Mouse (Mus musculus) yolk sac, embryonic 10.5 days (tissue): ENCODE data around the gene Nek9.

Experiments
- DNase-seq: peaks from one replicate; pipeline ENCODE4 v3.0.0-alpha.2; 2017; ENCODE audit warnings: low spot score

Gene Nek9

DNA sequence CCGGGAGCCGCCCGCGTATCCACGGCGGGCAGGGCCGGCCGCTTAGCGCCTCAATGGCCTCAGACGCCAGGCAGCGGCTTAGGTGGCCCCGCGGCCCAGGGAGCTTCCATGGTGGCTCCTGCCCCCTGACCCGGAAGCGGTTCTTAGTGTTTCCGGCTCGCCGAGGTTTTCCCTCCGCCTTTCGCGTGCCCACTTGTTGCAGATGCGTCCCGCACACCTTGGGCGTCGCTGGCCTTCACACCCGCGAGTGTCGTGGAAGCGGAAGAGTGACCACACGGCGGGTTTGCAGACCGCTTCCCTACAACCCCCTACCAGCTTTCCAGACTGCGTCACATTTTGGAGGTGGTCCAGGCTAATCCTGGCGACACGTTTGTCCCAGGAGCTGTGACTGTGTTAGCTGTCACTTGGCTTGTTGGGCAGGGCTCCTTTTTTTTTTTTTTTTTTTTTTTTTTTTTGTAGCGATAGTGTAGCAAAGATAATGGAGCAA lies at the start of gene Nek9:
Nek9 (minus strand) TSS at position 120 of the 487 bp plus-strand sequence.
- DNase-seq: peak; percentile 93

DNA sequence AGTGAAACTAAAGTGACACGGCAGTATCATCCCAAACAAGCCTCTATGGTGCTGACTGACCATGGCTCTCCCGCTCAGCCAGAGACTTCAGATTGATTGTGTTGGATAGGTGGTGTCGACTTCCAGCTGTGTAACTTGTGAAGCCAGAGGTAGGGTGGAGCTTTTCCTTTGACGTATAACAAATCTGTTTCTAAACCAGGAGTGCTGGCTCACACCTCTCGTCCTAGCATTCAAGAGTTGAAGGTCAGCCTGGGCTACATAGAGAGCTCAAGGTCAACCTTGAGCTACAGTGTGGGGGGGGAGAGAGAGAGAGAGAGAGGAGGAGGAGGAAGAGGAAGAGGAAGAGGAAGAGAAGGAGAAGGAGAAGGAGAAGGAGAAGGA lies 46.8 kb upstream of the Nek9 start:
- DNase-seq: no peak

DNA sequence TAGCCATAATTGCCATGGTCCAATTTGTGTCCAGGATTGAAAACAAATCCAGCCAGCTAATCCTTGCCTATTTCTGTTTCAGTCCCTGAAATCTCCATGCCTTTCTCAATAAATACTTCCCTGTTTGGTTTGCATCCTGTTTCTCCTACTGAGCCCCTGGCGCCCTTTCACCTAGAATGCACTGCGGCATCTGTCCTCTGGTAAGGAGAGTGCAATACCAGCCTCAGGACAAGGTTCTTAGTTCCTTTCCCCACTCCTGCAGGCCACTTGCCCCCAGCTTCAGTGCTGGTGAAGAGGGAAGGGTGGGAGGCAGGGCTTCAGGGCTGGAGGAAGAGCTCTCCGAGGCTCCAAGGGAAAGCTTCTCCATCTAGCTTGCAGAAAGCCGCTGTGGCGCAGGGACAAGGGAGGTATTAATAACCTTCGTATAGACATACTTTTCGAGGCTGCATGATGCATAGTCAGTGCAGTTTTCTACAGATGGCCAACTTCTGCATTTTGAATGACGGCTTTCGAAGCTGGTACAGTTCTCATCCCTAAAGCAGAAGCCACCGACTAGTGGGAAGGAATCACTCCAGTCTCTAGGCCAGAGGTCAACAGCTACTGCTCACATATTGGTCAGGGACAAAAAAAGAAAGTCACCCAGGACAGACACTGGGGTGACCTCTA lies 46.3 kb upstream of the Nek9 start:
- DNase-seq: no peak

DNA sequence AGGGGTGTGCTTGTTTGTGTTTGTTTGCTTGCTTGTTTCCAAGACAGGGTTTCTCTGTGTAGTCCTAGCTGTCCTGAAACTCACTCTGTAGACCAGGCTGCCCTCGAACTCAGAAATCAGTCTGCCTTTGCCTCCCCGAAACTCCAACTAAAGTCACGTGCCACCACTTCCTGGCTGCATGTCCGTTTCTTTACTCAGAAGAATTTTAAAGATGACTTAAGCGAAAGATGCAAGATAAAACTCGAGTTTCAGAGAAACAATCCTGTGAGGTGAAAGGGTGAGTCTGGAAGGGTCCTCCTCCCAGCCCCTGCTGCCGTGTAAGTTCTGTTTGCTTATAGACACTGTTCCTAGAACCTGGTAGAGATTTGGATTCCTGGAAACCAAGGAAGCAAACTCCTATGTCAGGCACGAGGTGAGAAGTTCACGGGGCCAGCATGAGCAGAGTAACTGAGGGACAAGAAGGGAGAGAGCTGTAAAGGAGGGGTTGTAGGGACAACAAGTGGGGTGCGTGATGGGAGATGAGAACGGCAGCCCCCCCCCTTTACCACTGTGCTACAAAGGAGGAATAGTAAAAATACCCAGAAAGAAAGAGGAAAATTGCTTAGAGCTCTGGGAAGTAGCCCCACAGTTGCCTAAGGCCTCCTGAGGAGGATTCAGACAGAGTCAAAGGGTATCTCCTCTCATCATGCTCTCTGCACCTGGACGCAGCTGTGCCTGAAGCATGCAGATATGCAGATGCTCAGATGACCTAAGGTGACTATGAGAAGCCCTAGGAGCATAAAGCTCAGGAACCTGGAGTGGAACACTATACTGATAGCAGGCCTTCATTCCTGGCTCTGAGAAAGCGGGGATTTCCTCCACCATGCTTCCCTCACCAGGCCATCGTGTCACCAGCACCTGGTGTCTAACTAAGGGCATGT lies 43.9 kb upstream of the Nek9 start:
- peak; percentile 87 for DNase-seq

DNA sequence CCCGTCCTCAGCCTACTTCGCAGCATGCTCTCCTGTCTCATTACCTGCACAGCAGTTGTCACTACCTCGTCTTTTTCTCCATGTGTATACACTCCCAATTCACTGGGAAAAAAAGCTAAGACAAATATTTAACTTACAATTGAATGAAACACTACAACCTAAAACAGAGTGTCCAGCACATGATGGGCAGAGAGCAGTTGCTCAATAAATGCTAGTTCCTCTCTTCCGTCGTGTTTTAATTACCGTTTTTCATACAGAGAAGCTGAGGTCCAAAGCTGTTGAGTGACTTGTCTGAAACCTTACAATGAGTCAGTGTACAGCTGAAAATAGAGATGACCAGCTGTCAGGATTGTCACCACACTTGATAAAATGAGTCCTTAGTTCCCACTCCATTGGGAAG lies 42.4 kb upstream of the Nek9 start:
- no peak for DNase-seq

DNA sequence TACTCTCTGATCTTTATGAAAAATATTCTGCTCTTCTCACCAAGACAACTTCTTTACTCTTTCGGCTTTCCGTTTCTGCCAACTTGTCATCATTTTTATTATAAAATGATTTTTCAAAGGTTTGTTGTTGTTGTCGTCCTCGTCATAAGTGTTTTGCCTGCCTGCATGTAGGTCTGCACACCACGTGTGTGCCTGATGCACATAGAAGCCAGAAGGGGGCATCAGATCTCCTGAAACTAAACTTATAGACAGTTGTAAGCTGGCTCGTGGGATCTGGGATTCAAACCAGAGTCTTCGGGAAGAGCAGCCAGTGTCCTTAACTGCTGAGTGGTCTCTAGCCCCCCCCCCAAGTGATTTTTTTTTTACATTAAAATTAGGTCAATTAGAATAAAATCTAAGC lies 41.8 kb upstream of the Nek9 start:
- no peak for DNase-seq

DNA sequence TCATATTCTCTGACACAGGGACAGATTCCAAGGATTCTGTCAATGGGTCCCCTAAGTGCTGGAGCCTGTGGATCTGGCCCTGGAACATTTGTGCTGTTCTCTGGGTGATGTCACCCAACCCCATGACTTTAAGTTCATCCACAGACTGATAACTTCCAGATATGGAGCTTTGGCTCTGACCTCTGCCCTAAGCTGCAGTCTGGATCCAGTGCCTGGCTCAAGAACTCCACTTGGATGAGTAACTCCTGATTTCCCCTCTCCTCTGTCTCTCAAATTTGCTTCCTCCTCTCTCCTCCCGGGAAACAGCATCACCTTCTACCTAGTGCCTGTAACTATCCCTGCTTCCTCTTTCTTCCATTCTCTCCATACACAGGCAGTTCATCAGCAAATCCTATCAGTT lies 41.1 kb upstream of the Nek9 start:
- peak; percentile 63 for DNase-seq

DNA sequence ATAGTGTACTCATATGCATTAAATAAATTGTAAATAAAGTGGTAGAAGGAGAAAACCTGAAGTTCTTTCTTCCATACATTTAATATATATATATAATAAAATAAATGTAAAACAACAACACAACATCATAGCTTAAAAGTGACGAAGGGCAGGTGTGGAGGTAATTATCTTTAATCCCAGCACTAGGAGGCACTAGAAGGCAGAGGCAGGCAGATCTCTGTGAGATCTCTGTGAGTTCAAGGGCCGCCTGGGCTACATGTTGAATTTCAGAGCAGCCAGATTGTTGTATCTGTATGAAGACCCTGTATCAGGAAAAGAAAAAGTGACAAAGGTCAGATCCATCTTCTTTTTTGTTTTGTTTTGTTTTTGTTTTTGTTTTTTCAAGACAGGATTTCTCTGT lies 39.1 kb upstream of the Nek9 start:
- DNase-seq: no peak

DNA sequence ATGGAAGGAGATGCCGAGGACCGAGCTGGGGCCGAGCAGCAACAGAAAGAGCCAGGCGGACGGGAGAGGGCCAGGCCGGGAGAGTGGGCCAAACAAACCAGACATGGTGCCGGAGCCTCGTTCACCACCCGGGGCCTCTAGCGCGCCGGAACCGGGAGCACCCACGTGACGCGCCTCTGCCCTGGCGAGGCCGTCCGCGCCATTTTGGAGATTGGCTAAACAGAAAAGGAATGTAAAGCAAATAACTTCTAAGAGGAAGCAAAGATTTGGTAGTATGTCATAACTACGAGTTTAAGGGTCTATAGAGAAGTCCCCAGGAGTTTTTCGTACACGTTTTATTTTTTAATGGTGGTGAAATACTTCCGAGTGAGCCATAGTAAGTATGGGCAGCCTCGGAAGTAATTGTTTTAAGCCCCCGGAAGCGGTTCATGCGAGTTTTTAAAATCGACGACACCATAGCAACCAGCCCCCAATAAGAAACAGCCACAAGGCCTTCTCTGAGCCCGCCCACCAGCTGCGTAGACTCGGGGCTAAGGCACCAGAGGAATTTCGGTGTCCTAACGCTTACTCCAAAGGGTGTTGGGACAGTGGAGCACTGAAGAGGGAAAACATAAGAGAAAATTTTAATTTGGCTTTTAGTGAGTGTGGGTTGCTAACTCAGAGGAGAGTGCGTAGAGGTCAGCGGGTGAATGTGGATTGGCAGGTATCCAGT lies 35.6 kb upstream of the Nek9 start, which contains the start of gene Tmed10:
Tmed10 (minus strand) TSS at position 287 of the 712 bp plus-strand sequence.
- peak; percentile 95 for DNase-seq

DNA sequence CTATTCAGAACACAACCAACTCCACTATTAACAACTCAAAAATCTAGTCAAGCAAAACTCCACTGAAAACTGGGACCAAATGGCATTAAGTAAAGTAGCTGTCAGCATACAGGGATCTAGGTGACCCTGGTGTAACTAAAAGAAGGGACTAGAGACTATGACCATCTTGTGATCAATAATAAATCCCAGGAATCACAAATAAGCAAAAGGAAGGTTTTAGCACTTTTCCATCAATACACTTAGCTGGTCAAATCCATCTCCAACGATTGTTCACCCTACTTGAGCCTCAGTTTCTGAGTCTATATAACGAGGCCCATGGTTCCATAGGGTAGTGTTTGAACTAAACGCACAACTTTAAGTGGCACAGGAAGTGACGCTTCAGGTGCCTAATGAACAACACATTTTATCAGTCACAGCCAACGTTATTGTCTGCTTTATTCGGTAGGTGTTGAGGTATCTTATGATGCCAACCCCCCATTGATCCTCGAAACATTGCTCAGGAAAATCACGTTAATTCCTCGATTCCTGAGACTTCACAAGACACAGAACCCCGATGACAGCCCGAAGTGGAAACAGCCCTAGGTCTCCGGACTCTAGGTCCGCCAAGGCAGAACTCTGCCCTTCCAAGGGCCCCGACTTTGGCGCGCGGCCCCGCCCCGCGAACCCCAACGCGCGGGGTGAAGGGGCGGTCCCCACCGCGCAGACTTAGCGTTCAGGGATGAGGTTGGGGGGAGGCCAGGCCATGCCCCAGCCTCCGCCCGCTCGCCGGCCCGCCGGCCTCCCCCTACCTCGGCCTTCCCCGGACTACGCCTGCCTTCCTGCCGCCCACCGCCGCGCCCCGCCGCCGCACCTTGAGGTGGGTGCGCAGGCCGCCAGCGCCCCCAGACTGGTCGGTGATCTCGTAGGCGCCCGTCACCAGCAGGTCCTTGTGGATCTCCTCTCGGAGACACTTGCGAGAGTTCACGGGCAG lies 34.7 kb upstream of the Nek9 start:
- DNase-seq: peak; percentile 43

DNA sequence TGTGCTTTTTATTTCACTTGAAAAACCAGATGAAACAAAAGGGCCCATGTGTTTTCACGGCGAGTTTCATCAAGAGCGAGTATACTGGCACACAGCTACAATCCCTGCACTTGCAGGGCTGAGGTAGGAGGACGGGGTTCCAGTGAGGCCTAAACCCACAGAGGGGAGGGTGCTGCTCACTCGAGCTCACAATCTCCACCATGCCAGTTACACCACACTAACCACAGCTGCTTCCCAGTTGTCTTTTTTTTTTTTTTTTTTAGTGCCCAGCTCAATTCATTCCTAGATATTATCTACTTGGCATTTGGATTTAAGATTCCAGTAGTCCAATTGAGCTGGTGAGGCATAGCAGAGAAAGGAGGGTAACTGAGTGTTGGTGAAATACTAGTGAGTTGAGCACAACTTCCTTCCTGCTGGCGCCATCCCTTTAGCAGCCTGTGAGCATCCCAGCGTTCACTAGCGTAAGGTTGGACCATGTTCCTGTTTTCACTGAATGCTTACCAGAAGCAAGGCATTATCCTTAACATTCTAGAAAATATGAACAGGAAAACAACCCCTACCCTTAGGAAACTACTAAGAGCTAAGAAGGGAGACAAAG lies 33.0 kb upstream of the Nek9 start:
- DNase-seq: no peak

DNA sequence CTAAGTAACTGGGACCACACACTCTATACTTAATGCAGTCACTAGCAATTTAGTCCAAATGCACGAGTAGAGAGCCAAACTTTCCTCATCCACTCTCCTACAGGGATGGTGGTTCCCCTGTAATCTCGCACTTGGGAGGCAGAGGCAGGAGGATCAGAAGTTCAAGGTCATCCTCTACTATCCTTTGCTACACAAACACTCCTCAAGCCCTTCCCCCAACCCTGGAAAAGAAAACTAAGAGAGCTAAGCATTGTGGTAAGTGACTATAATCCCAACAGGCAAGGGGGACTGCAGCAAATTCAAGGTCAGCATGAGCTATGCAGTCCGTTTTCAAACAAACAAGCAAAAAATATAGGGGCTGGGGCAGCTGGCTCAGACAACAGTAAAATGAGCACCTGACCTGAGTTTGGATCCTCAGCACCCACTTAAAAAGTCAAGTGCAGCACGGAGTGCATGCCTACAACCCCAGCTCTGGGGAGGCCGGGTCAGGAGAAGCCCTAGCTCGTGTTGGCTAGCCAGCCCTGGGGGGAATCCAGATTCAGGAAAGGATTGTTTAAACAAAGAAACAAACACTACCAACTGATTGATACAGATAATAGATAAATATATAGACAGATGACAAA lies 29.4 kb upstream of the Nek9 start:
- no peak for DNase-seq

DNA sequence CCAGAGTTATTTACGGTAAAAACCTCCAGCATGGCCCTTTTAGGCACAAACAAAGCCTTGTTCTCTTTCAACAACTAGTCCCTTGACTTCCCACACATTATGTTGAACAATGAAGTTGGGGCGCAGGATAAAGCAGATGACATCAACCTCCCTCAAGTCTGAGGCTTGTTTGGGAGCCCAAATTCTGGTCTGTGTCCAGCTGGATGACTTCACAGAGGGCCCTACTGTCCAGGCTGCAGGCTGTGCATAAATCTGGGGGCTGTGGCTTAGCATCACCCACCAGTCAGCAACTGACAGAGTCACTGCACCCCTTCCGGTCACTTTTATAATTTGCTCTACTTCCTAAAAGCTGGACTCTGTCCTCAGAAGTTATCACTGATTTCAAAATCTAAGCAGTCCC lies 27.1 kb upstream of the Nek9 start:
- no peak for DNase-seq

DNA sequence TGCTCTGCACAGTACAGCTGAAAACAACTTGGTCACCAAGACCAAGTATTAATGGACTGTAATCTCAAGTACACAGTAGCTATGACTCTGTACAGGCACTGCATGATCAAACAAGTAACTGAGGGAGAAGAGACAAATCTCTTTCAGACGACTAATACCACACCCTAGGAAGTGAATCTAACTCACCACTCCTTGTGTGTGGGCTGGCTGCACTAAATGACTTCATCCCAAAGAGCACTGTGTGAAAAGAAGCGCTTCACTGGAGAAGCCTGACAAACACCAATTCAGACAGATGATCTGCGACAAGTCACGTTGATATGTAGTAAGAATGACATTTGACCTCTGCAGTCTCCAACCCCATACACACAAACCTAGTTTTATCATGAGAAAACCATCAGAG lies 23.3 kb upstream of the Nek9 start:
- no peak for DNase-seq

DNA sequence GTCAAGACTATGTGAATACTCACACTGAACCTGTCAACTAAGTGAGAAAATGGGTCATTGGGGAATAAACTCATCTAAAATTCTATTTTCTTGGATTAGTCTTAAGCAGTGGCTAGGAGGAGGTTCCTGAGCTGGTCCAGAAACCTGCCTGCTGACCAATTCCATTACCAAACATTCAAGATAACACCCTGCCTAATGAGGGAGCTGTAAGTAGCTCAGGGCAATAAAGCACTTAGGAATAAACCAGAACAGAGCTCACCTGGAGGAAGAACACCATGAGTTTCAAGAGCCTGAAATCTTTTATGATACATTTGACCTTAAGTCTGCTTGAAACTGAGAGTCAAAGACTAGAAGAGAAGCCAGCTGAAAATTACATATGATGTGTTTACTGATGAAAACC lies 22.4 kb upstream of the Nek9 start:
- DNase-seq: no peak

DNA sequence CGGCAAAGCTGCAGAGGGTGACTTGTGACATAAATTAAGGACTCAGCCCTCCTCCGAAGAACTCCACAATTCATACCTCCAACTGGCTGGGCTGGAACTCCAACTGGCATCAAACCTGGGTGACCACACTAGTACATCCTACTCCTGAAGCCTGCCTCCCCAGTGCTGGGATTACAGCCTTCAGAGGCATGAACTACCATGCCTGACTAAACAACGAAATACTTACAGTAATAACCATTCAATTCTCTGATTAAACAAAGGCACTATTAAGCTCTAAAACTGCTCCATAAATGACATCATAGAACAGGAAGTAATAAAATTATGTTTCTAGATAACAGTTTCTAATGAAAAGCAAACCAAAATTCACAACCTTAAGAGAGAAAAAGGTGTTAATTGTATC lies 22.0 kb upstream of the Nek9 start:
- DNase-seq: no peak

DNA sequence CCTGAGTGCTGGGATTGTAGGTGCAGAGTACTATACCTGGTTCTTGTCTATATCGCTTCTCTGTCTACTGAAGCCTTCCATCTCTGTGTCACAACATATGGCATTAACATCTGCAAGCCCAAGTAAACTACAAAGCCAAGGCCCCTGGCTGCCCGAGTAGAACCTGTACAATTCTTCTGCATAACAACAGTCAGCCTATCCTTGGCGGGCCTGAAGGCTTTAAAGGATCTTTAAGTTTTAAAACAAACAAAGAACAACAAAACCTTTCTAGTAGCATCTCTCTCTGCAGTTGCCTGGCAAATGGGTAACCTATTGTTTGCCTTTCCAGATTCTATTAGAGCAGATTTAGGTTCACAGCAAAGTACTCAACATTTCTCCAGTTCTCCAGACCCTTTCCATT lies 14.9 kb upstream of the Nek9 start:
- no peak for DNase-seq

DNA sequence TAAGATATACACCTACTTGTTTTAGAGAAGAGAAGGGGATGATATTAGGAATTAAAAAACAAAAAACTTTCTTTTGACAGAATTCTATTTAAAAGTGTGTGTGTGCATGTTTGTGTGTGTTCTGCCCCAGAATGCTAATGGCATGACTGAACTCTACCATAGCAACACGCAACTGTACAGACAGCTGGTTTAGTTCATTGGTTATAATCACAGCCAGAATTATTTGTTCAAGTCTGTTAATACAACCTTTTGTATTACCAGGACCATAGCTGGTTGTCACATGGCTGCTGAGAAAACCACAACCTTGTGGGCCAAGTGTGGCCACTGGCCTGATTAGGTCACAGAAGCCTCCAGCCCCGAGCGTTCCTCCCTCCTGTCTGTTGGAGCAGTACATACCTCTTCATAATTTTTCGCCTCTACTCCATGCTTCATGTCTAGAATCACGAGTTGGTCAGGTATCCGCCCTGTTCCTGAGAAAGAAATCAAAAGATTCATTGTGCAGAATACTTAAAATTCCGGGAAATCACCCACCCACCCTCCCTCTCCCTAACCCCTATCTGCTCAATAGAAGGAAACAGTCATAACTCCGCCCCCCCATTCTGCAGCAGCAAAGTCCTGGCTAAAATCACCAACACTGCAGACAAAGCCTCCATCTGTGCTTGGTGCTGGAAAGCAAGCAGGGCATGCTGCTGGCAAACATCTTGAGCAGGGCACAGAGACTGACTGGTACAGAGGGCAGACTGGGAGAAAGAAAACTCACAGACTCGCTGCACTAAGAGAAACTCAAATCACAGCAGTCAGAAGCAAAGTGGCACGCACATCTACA lies 11.5 kb upstream of the Nek9 start:
- no peak for DNase-seq

DNA sequence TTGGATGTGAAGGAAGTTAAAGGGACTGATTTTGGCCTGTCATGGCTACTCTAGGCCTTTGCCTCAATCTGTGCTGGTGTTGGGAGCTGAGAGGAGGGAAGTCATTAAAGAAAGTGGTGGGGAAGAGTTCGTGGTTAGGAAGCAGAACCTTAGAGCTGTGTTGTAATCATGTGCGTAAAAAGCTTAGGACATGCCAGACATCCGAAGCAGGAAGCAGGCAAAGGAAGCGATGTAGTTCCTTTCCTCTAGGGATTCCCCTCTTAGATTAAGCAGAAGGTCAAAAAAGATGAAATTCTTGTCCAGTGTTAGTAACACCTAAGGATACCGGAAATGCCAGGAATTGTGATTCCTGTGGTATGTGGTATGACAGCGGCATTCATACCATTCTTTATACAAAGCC lies 9.2 kb upstream of the Nek9 start:
- DNase-seq: no peak

DNA sequence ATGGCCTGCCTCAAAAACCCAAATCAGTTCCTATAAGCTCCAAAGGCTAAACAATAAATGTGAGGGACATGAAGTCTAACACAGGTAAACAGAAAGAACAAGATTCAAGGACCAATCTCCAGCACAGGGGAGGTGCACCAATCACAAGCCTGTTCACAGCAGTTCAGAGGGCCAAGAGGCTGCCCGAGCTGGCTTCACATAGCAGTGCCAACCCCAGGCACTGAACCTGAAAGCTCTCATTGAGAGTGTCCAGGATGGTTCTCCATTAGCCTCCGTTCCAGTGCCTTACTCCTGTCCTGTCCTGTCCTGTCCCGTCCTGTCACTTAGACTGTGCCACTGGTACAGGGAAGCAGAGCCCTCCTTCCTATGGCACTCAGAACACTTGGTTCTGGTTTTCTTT lies 8.0 kb upstream of the Nek9 start:
- DNase-seq: no peak
